Mouse (Mus musculus) retina, embryonic 14.5 days (tissue): ENCODE measurements at regions not wholly inside any gene's neighbourhood (a gene's known extent, or its start where the extent isn't known, plus 50 kb on each side); places are given as distances from the start of the nearest gene placed in this dataset.

Experiments
- DNase-seq: peaks from one replicate; pipeline ENCODE4 v3.0.0-alpha.2; 2015; ENCODE audit warnings: low spot score

- DNase-seq, result no peak
Observed at GRCm38 (mm10) chr1:155472112-155472955, 55.1 kb upstream of the Xpr1 start.

GRCm38 (mm10) chr1:155472956-155473646, 55.9 kb upstream of the Xpr1 start:
- no peak for DNase-seq

- no peak for DNase-seq
Observed at GRCm38 (mm10) chr1:155474973-155475372, 57.8 kb upstream of the Xpr1 start.

- no peak for DNase-seq
Observed at GRCm38 (mm10) chr1:155476237-155476636, 59.0 kb upstream of the Xpr1 start.

GRCm38 (mm10) chr1:155482148-155482547, 64.9 kb upstream of the Xpr1 start:
- no peak for DNase-seq

GRCm38 (mm10) chr1:155482760-155483159, 65.5 kb upstream of the Xpr1 start:
- DNase-seq, result no peak

GRCm38 (mm10) chr1:155483693-155484092, 66.5 kb upstream of the Xpr1 start:
- DNase-seq, result no peak

- no peak for DNase-seq
Observed at GRCm38 (mm10) chr1:155487796-155488195, 70.1 kb upstream of the Acbd6 start.

GRCm38 (mm10) chr1:155488966-155489661, 68.8 kb upstream of the Acbd6 start:
- no peak for DNase-seq

- DNase-seq, result no peak
Observed at GRCm38 (mm10) chr1:155490131-155490530, 67.8 kb upstream of the Acbd6 start.

GRCm38 (mm10) chr1:155491205-155492026, 66.5 kb upstream of the Acbd6 start:
- peak; percentile 60 for DNase-seq

- DNase-seq, result no peak
Observed at GRCm38 (mm10) chr1:155493333-155493732, 64.6 kb upstream of the Acbd6 start.

- DNase-seq, result no peak
Observed at GRCm38 (mm10) chr1:155493799-155494198, 64.1 kb upstream of the Acbd6 start.

GRCm38 (mm10) chr1:155494347-155494746, 63.6 kb upstream of the Acbd6 start:
- DNase-seq, result no peak

GRCm38 (mm10) chr1:155499735-155500134, 58.2 kb upstream of the Acbd6 start:
- DNase-seq, result no peak

- DNase-seq, result peak; percentile 32
Observed at GRCm38 (mm10) chr1:155502867-155503266, 55.1 kb upstream of the Acbd6 start.

- DNase-seq, result no peak
Observed at GRCm38 (mm10) chr1:155504581-155505328, 53.2 kb upstream of the Acbd6 start.

- no peak for DNase-seq
Observed at GRCm38 (mm10) chr1:155505361-155506077, 52.4 kb upstream of the Acbd6 start.
